ENCODE assay signal across 8 mouse cellular contexts in genomic region chr5:123114924-123115323, GRCm38 (mm10). TPM values are rescaled to one million over a fixed set of nuclear protein-coding genes. Genes with fewer than 3 reads are reported as not detected.
A peak's percentile ranks its signal among the peaks of the same experiment; 100 is the strongest.
DNase-seq lines count a peak whose midpoint lies in the region; ATAC-seq and TF ChIP-seq lines count a peak whose summit lies in the region.

No protein-coding gene starts in this region.

- no peak overlapping the region for H3K9ac ChIP-seq in CH12.LX (ENCODE audit: insufficient read depth, low read depth)
- H3K9ac ChIP-seq in hindbrain, embryonic 16.5 days (ENCODE audit: low read depth, low read length): no peak overlapping the region

- H3K36me3 ChIP-seq in CH12.LX (replicated peaks in 1 of 2; ENCODE audit: control insufficient read depth in 1 of 2, insufficient read depth in 1 of 2, low read length in 1 of 2): peaks cover 29 to 74% of the 10 kb centered on the region in 2 experiments
- no peaks in the 10 kb centered on the region for H3K36me3 ChIP-seq in hindbrain, embryonic 16.5 days (ENCODE audit: control insufficient read depth, insufficient read depth, low read length)

- H3K27me3 ChIP-seq in CH12.LX (replicated peaks): no peaks in the 10 kb centered on the region
- no peaks in the 10 kb centered on the region for H3K27me3 ChIP-seq in hindbrain, embryonic 16.5 days (replicated peaks; ENCODE audit: control insufficient read depth, insufficient read depth, low read length)

- ATAC-seq in megakaryocyte-erythroid progenitor cell, adult 5-6 weeks (replicated peaks; ENCODE audit: low FRiP score, low TSS enrichment, poor library complexity, severe bottlenecking): no peak
- ATAC-seq in hindbrain, embryonic 16.5 days: no peak; the same call in 1 of the 2 replicates

- DNase-seq in kidney, postnatal 10 days: peak; percentile 76
- no peak for DNase-seq in kidney, adult 9 months
- DNase-seq in CH12.LX (ENCODE audit: extremely low read depth): no peak
- peak; percentile 52 for DNase-seq in R1 (ENCODE audit: low read depth, low spot score)
- peak; percentile 62 to 64 for DNase-seq in lung, postnatal 4 days
- no peak for DNase-seq in layer of hippocampus, adult 9-10 months (ENCODE audit: low spot score)

- in situ Hi-C loops in CH12.LX (cut with MboI; ENCODE audit: low pct_ligation_motif_present, low pct_unique_long_range_greater_than_20kb, low sequenced_read_pairs): no loop called here

- dilution Hi-C loops in CH12.LX (cut with MboI; ENCODE audit: extremely low pct_ligation_motif_present, extremely low pct_unique_long_range_greater_than_20kb, low sequenced_read_pairs): no loop called here

- peak in 1 of 2 experiments; percentile 72; a peak in 2 of 4 replicates for TF ChIP-seq CTCF in CH12.LX (conservative IDR thresholded peaks at IDR 0.05 in 1 of 2, IDR thresholded peaks at IDR 0.05 in 1 of 2; ENCODE audit: low read depth in 2 of 2, low read length in 2 of 2)

- H3K4me2 ChIP-seq in CH12.LX (ENCODE audit: insufficient read depth, low read depth, poor library complexity, severe bottlenecking): no peak overlapping the region
- no peak overlapping the region for H3K4me2 ChIP-seq in hindbrain, embryonic 16.5 days (ENCODE audit: low read length)

- H3K9me3 ChIP-seq in CH12.LX (replicated peaks; ENCODE audit: low read length): no peaks in the 10 kb centered on the region
- H3K9me3 ChIP-seq in hindbrain, embryonic 16.5 days (ENCODE audit: control insufficient read depth, low read length): no peaks in the 10 kb centered on the region

- no peak for TF ChIP-seq POLR2A in CH12.LX (IDR thresholded peaks at IDR 0.05; ENCODE audit: low read depth, low read length)

- H3K79me2 ChIP-seq in CH12.LX (replicated peaks; ENCODE audit: control insufficient read depth, extremely low read depth, insufficient read depth, poor library complexity, severe bottlenecking): no peaks in the 10 kb centered on the region

- TF ChIP-seq RAD21 in CH12.LX (IDR thresholded peaks at IDR 0.05; ENCODE audit: low read depth, low read length): peak; percentile 59

- H3K4me1 ChIP-seq in CH12.LX (ENCODE audit: control insufficient read depth in 1 of 2, insufficient read depth in 2 of 2): peaks cover 0 to 8% of the 10 kb centered on the region in 2 experiments; a peak in 2 of 4 replicates
- peaks cover 7% of the 10 kb centered on the region for H3K4me1 ChIP-seq in hindbrain, embryonic 16.5 days (ENCODE audit: control insufficient read depth, insufficient read depth, low read depth, low read length)

- no peak overlapping the region for H3K4me3 ChIP-seq in CH12.LX (replicated peaks in 1 of 3; ENCODE audit: low read depth in 2 of 3, low read length in 2 of 3, poor library complexity in 1 of 3)
- no peak overlapping the region for H3K4me3 ChIP-seq in hindbrain, embryonic 16.5 days (ENCODE audit: low read length)

- TF ChIP-seq EP300 in CH12.LX (IDR thresholded peaks at IDR 0.05; ENCODE audit: low read length): no peak

- WGBS in hindbrain, embryonic 16.5 days: 31% methylated on average over 7 of the region's 7 CpGs

- no peak overlapping the region for H3K27ac ChIP-seq in CH12.LX (ENCODE audit: insufficient read depth, low read depth)
- H3K27ac ChIP-seq in hindbrain, embryonic 16.5 days (ENCODE audit: low read depth, low read length): no peak overlapping the region

TF ChIP-seq in CH12.LX, 34 proteins besides CTCF, POLR2A, EP300 and RAD21:
- TF ChIP-seq SMC3 (IDR thresholded peaks at IDR 0.05; ENCODE audit: low read depth, low read length): peak; percentile 75
- no peak for TF ChIP-seq BHLHE40 (IDR thresholded peaks at IDR 0.05; ENCODE audit: low read depth, low read length)

RNA-seq across cellular contexts. Expression of gene Rhof, which starts 17.6 kb away (rescaled TPM):
- total RNA-seq in CH12.LX (2012; rRNA removed) (46.5 and 56.9 TPM in 2 replicates), CH12.LX (2014; rRNA removed) (32.6 and 33.6 TPM in 2 replicates)
- polyA plus RNA-seq in CH12.LX (2012; ENCODE audit: insufficient read length, low read depth): 38.2 and 45.4 TPM in 2 replicates
- 3.2 TPM in 1 of 2 replicates, not detected in the other for total RNA-seq in megakaryocyte-erythroid progenitor cell, adult 5-6 weeks (2014; fragmentation: Nextera tagmentation)
- total RNA-seq in megakaryocyte-erythroid progenitor cell, adult 5-6 weeks (2017): 0.61 and 1.1 TPM in 2 replicates
- polyA plus RNA-seq in hindbrain, embryonic 16.5 days (2015; fragmentation: Nextera tagmentation; extraction: Ambion mirVana): 26.6 and 29.7 TPM in 2 replicates

RNA-seq across cellular contexts. Expression of gene Setd1b, which starts 27.1 kb away (rescaled TPM):
- total RNA-seq in CH12.LX (2012; rRNA removed): 2.3 and 2.6 TPM in 2 replicates
- 0.50 and 0.70 TPM in 2 replicates for total RNA-seq in CH12.LX (2014; rRNA removed)
- 8.0 and 9.1 TPM in 2 replicates for polyA plus RNA-seq in CH12.LX (2012; ENCODE audit: insufficient read length, low read depth)
- 37.1 and 43.9 TPM in 2 replicates for total RNA-seq in megakaryocyte-erythroid progenitor cell, adult 5-6 weeks (2014; fragmentation: Nextera tagmentation)
- total RNA-seq in megakaryocyte-erythroid progenitor cell, adult 5-6 weeks (2017): 2.1 and 3.9 TPM in 2 replicates
- 9.5 and 9.8 TPM in 2 replicates for polyA plus RNA-seq in hindbrain, embryonic 16.5 days (2015; fragmentation: Nextera tagmentation; extraction: Ambion mirVana)

RNA-seq across cellular contexts. Expression of gene Tmem120b, which starts 46.7 kb away (rescaled TPM):
- total RNA-seq in CH12.LX (2012; rRNA removed) (6.1 and 8.0 TPM in 2 replicates), CH12.LX (2014; rRNA removed) (4.6 and 4.8 TPM in 2 replicates)
- 4.5 and 6.2 TPM in 2 replicates for polyA plus RNA-seq in CH12.LX (2012; ENCODE audit: insufficient read length, low read depth)
- 22.0 and 24.8 TPM in 2 replicates for total RNA-seq in megakaryocyte-erythroid progenitor cell, adult 5-6 weeks (2014; fragmentation: Nextera tagmentation)
- 4.0 and 12.6 TPM in 2 replicates for total RNA-seq in megakaryocyte-erythroid progenitor cell, adult 5-6 weeks (2017)
- 17.3 and 19.8 TPM in 2 replicates for polyA plus RNA-seq in hindbrain, embryonic 16.5 days (2015; fragmentation: Nextera tagmentation; extraction: Ambion mirVana)

RNA-seq across cellular contexts. Expression of gene Psmd9, which starts 54.3 kb away (rescaled TPM):
- total RNA-seq in CH12.LX (2012; rRNA removed) (35.5 and 37.9 TPM in 2 replicates), CH12.LX (2014; rRNA removed) (28.6 and 30.8 TPM in 2 replicates)
- 38.0 and 46.2 TPM in 2 replicates for polyA plus RNA-seq in CH12.LX (2012; ENCODE audit: insufficient read length, low read depth)
- 89.8 and 96.1 TPM in 2 replicates for total RNA-seq in megakaryocyte-erythroid progenitor cell, adult 5-6 weeks (2014; fragmentation: Nextera tagmentation)
- 36.0 and 41.0 TPM in 2 replicates for total RNA-seq in megakaryocyte-erythroid progenitor cell, adult 5-6 weeks (2017)
- polyA plus RNA-seq in hindbrain, embryonic 16.5 days (2015; fragmentation: Nextera tagmentation; extraction: Ambion mirVana): 77.2 and 89.4 TPM in 2 replicates

Comparison
In these comparisons a context has a peak if more than half of its experiments do, and no peak if none do; other contexts are left out.
1. DNase-seq: peak in kidney, postnatal 10 days (single experiment), R1 (single experiment) and lung, postnatal 4 days (2 of 2); none in kidney, adult 9 months (single experiment), CH12.LX (single experiment) and layer of hippocampus, adult 9-10 months (single experiment).
2. RNA of gene Rhof, which starts 17.6 kb away (total RNA-seq): 32.6 to 56.9 TPM in CH12.LX; 0.61 to 3.2 TPM in megakaryocyte-erythroid progenitor cell, adult 5-6 weeks; every median in the first group is over 4 times any median in the second.